Mouse (Mus musculus) heart, embryonic 12.5 days (tissue): ENCODE data around the gene Stk11. TPM values are rescaled to one million over a fixed set of nuclear protein-coding genes. Genes with fewer than 3 reads are reported as not detected.

Source experiments
- ATAC-seq: fragments of 200-750 bp; cut with Nextera tagmentation; 2 replicates; pipeline ENCODE4 v1.8.0; 2017; ENCODE audit warnings: moderate TSS enrichment, moderate library complexity; ENCODE audit not compliant: insufficient number of reproducible peaks, low FRiP score
- H3K27ac ChIP-seq: fragments of 300-500 bp; sonication (generic); 2 replicates; pipeline ENCODE4 v1.5.1; 2016; ENCODE audit warnings: mild to moderate bottlenecking, moderate library complexity; ENCODE audit not compliant: poor library complexity, severe bottlenecking
- H3K27me3 ChIP-seq: fragments of 300-500 bp; sonication (generic); replicated peaks from 2 replicates; pipeline ENCODE4 v1.6.1; 2016; ENCODE audit warnings: mild to moderate bottlenecking, moderate library complexity
- H3K36me3 ChIP-seq: fragments of 300-500 bp; sonication (generic); 2 replicates; pipeline ENCODE4 v1.6.1; 2016; ENCODE audit warnings: mild to moderate bottlenecking, moderate library complexity
- H3K4me1 ChIP-seq: fragments of 300-500 bp; sonication (generic); replicated peaks from 2 replicates; pipeline ENCODE4 v1.6.1; 2016; ENCODE audit warnings: mild to moderate bottlenecking
- H3K4me2 ChIP-seq: fragments of 300-500 bp; sonication (generic); 2 replicates; pipeline ENCODE4 v1.6.1; 2016; ENCODE audit warnings: mild to moderate bottlenecking, moderate library complexity
- H3K4me3 ChIP-seq: fragments of 300-500 bp; sonication (generic); 2 replicates; pipeline ENCODE4 v1.5.1; 2016; ENCODE audit warnings: mild to moderate bottlenecking
- H3K9ac ChIP-seq: fragments of 300-500 bp; sonication (generic); 2 replicates; pipeline ENCODE4 v1.6.1; 2016; ENCODE audit warnings: mild to moderate bottlenecking, moderate library complexity
- H3K9me3 ChIP-seq: fragments of 300-500 bp; sonication (generic); replicated peaks from 2 replicates; pipeline ENCODE4 v1.6.1; 2016; ENCODE audit warnings: mild to moderate bottlenecking, moderate library complexity
- WGBS: fragments of 180-500 bp; shearing (Covaris S2); methylation state at CpG from one replicate; pipeline ENCODE4 v1.1.7; 2016; 5-methylcytosine and 5-hydroxymethylcytosine counted together
- polyA plus RNA-seq: library from polyadenylated mRNA; unstranded; fragments of >200 nt; fragmentation: Nextera tagmentation; extraction: Ambion mirVana; gene quantifications from 2 replicates; pipeline ENCODE4 v1.2.1, GENCODE M21; 2016

The Stk11 gene
- polyA plus RNA-seq, 1 experiment from 2014 or later = 10.8 TPM

DNA sequence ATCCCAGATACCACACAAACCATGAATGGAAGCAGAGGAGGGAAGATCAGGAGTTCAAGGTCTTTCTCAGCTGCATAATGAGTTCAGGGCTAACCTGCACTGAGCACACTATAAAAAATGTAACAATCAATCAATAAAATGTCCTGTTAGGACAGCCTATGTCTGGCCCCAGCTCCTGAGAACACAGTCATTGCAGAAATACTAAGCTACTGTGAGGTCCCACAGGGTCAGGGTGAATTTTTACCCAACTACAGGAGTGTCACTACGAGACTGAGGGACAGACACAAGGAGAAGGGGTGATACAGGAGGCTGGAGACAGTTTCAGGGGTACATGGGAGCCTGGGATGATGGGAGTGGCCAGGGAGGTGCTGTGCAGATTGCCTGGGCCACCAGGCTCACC, 37.2 kb upstream of the Stk11 start:
- 94% methylated on average over 1 of the region's 1 CpGs for WGBS
- Histone ChIP-seq H3K36me3 (peaks cover 63% of the 10 kb centered on the region), H3K27ac (no peak overlapping the region), H3K4me3 (no peak overlapping the region), H3K4me1 (peaks cover 23% of the 10 kb centered on the region), H3K4me2 (no peak overlapping the region), H3K9ac (no peak overlapping the region), H3K9me3 (no peaks in the 10 kb centered on the region), H3K27me3 (no peaks in the 10 kb centered on the region)
- ATAC-seq = no peak

DNA sequence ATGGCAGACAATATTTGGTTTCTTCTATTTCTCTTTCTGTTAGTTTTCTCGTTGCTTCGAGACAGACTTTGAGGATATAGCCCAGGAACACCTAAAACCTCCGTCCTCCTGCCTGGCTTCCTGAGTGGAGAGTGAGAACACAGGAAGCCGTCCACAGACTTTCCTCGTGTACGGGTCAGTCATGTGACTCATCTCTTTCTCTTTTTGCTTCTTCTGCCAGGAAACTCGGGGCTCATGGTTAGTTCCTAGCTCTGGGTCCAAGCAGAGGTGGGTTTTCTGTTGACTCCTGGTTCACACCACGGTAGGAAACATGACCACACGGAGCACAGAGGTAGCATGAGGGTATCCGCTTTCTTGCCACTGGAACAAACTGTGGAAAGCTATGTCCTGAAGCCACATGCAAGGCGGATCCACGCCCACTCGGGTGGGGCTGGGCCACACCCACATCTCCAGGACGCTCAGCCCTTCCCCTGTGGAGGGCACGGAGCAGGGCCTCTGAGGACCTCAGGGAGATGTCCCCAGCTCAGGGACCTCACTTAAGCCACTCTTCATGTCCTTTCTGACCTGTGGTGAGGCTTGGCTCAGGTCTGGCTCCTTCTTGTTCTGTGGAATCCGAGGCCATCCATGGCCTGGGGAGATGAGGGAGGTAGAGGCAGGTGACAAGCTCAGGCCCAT, 35.1 kb upstream of the Stk11 start:
- peak; percentile 82 for ATAC-seq
- peaks cover 19% of the 10 kb centered on the region for H3K4me1 ChIP-seq
- H3K36me3 ChIP-seq = peaks cover 74% of the 10 kb centered on the region
- H3K4me3 ChIP-seq = no peak overlapping the region
- no peak overlapping the region for H3K4me2 ChIP-seq
- H3K27ac ChIP-seq = 0 out of 2 replicates have a peak overlapping the region, but pooled peaks have one; percentile 31
- 0 out of 2 replicates have a peak overlapping the region, but pooled peaks have one; percentile 25 for H3K9ac ChIP-seq
- H3K9me3 ChIP-seq = no peaks in the 10 kb centered on the region
- no peaks in the 10 kb centered on the region for H3K27me3 ChIP-seq
- 73% methylated on average over 16 of the region's 16 CpGs for WGBS

DNA sequence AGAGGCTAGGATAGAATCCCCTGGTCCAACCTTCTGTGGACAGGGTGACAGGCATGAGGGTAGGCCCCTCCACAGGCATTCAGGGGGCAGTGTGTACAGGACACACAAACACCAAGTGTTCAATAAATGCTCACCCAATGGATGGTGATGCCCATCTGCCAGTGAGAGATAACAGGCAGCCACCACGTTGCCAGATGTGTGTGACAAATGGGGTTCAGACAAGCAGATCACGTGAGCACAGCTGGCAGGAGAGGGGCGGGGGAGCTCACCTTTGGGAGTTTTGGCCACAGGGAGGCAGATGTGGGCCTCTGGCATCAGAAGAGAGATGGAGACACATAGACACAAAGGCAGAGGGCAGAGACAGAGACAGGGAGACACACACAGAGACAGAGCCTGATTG, 34.5 kb upstream of the Stk11 start:
- H3K4me1 ChIP-seq = peaks cover 17% of the 10 kb centered on the region
- H3K4me2 ChIP-seq = no peak overlapping the region
- H3K36me3 ChIP-seq = peaks cover 74% of the 10 kb centered on the region
- peak; percentile 79 for ATAC-seq
- H3K9ac ChIP-seq = 0 out of 2 replicates have a peak overlapping the region, but pooled peaks have one; percentile 25
- no peaks in the 10 kb centered on the region for H3K27me3 ChIP-seq
- H3K4me3 ChIP-seq = no peak overlapping the region
- WGBS = 82% methylated on average over 3 of the region's 3 CpGs
- no peaks in the 10 kb centered on the region for H3K9me3 ChIP-seq
- 0 out of 2 replicates have a peak overlapping the region, but pooled peaks have one; percentile 31 for H3K27ac ChIP-seq

DNA sequence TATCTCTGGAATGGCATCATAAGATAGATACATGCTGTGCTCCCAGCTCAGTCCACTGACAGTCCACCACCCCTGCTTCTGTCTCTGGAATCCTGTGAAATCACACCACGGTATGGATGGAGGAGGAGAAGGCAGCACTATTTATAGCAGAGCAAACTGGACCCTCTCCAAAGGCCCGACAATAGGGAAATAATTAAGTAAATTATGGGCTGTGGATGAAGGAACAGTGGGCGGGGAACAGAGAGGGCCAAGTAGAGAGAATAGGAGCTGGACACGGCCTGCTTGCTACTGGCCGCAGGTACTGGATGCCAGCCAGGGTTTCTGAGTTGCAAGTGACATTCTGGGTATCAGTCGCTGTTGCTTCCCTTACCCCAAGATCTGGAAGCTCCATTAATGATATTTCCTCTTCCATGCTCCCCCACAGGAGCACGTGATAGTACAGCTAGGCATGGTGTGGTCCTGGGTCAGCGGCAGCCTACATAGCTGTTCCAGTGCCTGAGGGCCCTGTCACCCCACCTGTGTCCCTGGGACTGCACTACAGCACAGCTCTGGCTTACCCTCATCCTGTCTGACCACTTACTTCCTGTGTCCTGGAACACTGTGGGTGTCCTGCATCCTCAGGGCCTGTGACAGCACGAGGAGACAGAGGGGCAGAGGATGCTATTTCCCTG, 30.7 kb upstream of the Stk11 start:
- H3K9me3 ChIP-seq = no peaks in the 10 kb centered on the region
- 0 out of 2 replicates have a peak overlapping the region, but pooled peaks have one; percentile 7 for H3K4me2 ChIP-seq
- no peak overlapping the region for H3K4me3 ChIP-seq
- H3K36me3 ChIP-seq = peaks cover 49% of the 10 kb centered on the region
- 65% methylated on average over 9 of the region's 9 CpGs for WGBS
- H3K27ac ChIP-seq = peak overlapping the region; percentile 49
- H3K27me3 ChIP-seq = no peaks in the 10 kb centered on the region
- peak overlapping the region; percentile 31 for H3K9ac ChIP-seq
- no peak for ATAC-seq
- peaks cover 34% of the 10 kb centered on the region for H3K4me1 ChIP-seq

DNA sequence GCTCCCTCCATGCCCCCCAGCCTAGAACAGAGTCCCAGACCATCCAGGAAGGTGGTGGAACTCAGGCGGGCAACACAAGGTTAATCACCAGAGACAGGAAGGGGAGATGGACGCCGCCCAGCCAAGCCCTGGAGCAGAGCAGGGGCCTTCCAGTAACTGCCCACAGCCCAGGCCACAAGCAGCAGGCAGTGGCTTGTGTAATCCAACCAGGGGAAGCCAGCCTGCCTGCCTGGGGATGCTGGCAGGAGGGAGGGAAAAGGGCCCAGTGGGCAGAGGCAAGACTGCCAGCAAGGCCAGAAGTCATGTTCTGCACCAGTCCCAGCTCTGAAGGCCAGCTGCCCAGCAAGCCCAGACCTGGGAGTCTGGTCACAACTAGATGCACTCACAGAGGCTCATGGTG, 28.8 kb upstream of the Stk11 start:
- Histone ChIP-seq H3K9ac (0 out of 2 replicates have a peak overlapping the region, but pooled peaks have one; percentile 13), H3K4me2 (no peak overlapping the region), H3K36me3 (peaks cover 33% of the 10 kb centered on the region), H3K4me1 (peaks cover 34% of the 10 kb centered on the region), H3K27ac (peak overlapping the region; percentile 20; the same call in 1 of the 2 replicates), H3K9me3 (no peaks in the 10 kb centered on the region), H3K4me3 (no peak overlapping the region), H3K27me3 (no peaks in the 10 kb centered on the region)
- 44% methylated on average over 3 of the region's 3 CpGs for WGBS
- 0 out of 2 replicates have a peak, but pooled peaks have one; percentile 17 for ATAC-seq

DNA sequence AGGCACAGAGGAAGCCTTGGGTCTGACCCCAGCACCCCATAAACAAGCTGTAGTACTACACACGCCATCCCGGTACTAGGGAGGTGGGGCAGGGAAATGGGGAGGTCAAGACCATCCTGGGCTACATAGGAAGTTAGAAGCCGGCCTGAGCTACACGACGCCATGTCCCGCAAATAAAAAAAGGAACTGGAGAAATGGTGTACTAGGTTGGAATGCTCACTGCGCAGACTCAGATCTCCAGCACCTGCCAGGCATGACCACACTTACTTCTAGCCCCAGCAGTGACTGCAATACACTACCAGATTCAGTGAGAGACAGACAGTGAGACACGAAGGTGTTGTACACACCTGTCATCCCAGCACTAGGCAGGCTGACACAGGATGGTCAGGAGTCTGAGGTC, 28.1 kb upstream of the Stk11 start:
- no peaks in the 10 kb centered on the region for H3K9me3 ChIP-seq
- WGBS = 89% methylated on average over 8 of the region's 8 CpGs
- no peak overlapping the region for H3K9ac ChIP-seq
- H3K27ac ChIP-seq = no peak overlapping the region
- no peak overlapping the region for H3K4me3 ChIP-seq
- peaks cover 39% of the 10 kb centered on the region for H3K4me1 ChIP-seq
- no peak for ATAC-seq
- no peak overlapping the region for H3K4me2 ChIP-seq
- no peaks in the 10 kb centered on the region for H3K27me3 ChIP-seq
- H3K36me3 ChIP-seq = peaks cover 27% of the 10 kb centered on the region

DNA sequence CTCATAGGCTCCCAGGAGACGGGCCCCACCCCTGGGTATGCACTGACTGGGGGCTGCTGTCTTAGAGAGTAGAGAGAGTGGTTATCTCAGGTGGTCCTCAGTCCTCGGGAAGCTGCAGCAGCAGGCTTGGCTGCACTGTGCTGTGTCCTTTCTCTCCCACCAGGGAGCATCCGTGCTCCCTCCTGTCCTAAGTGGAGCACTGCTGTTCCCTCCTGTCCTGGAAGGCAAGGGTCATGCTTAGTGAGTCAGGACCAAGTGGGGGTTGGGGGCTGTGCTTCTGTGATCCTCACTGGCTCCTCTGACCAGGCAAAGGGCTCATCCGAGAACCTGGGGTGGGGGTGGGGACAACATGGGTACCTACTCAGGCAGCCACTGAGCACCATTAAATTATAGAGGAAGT, 26.5 kb upstream of the Stk11 start:
- H3K27me3 ChIP-seq = no peaks in the 10 kb centered on the region
- peaks cover 51% of the 10 kb centered on the region for H3K4me1 ChIP-seq
- H3K9me3 ChIP-seq = no peaks in the 10 kb centered on the region
- WGBS = 38% methylated on average over 4 of the region's 4 CpGs
- no peak overlapping the region for H3K27ac ChIP-seq
- ATAC-seq = no peak
- H3K4me2 ChIP-seq = no peak overlapping the region
- no peak overlapping the region for H3K4me3 ChIP-seq
- 0 out of 2 replicates have a peak overlapping the region, but pooled peaks have one; percentile 16 for H3K9ac ChIP-seq
- H3K36me3 ChIP-seq = peaks cover 10% of the 10 kb centered on the region

DNA sequence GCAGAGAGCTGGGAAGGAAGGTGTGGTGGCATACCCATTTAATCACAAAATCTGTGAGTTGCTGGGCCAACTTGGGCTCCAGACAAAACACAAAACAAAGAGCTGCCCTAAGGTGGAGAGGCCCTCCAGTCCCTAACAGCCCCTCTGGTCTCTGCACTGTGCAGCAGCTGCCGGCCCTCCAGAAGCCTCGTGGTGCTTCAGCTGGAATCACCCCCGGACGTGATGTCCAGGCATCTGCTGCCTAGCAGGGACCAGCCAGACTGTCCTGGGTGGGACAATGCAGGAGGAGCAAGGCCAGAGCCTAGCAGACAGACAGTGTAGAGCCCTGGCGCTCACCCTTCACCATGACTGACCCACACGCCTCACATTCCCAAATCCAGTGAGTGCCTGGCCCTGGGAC, 24.1 kb upstream of the Stk11 start:
- Histone ChIP-seq H3K27ac (no peak overlapping the region), H3K4me1 (peaks cover 56% of the 10 kb centered on the region)
- WGBS = 89% methylated on average over 6 of the region's 6 CpGs

DNA sequence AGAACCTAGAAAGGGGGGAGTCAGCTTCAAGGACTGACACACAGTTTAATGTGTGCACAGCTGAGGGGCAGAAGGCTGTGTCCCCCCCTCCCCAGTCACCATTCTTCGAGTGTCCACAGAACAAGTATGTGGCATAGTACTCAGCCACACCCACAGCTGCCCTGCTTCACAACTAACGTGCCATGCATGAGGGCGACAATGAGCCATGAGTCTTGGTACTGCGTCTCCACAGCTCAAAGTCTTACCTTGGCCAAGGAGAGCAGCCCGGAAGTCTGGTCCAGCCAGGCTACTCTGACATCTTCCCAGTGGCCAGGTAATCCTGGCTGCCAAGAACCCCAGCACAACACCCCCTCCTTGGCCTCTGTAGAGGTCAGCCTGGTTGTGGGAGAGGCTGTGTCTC, 22.9 kb upstream of the Stk11 start:
- no peaks in the 10 kb centered on the region for H3K9me3 ChIP-seq
- 84% methylated on average over 5 of the region's 5 CpGs for WGBS
- H3K27me3 ChIP-seq = no peaks in the 10 kb centered on the region
- H3K9ac ChIP-seq = peak overlapping the region; percentile 11; the same call in 1 of the 2 replicates
- H3K4me2 ChIP-seq = no peak overlapping the region
- no peak overlapping the region for H3K4me3 ChIP-seq
- H3K27ac ChIP-seq = no peak overlapping the region
- H3K36me3 ChIP-seq = peaks cover 4% of the 10 kb centered on the region
- no peak for ATAC-seq
- peaks cover 59% of the 10 kb centered on the region for H3K4me1 ChIP-seq

More for the DNA sequence above, 24.1 kb upstream of the Stk11 start:
- H3K9ac ChIP-seq = no peak overlapping the region
- ATAC-seq = no peak
- no peaks in the 10 kb centered on the region for H3K27me3 ChIP-seq
- H3K4me2 ChIP-seq = no peak overlapping the region
- peaks cover 4% of the 10 kb centered on the region for H3K36me3 ChIP-seq
- no peaks in the 10 kb centered on the region for H3K9me3 ChIP-seq
- no peak overlapping the region for H3K4me3 ChIP-seq

DNA sequence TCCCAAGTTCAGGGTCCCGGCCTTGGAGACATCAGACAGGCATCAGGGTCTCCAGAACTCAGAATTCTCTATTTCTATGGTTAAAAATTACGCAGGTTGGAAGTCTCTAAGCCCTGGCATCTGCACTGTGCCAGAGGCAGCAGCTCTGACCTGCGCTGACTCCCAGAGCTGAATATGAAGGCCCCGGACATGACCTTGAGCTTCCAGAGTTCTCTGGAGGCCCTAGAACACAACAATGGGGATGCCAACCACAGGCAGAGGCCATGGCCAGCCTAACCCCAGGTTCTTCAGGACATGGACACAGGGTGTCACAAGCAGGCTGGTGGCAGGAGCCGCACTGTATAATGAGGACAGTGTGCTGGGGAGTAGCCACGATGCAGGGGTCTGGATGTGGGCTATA, 21.5 kb upstream of the Stk11 start:
- Histone ChIP-seq H3K9ac (no peak overlapping the region), H3K4me2 (no peak overlapping the region), H3K4me1 (peaks cover 68% of the 10 kb centered on the region), H3K9me3 (no peaks in the 10 kb centered on the region), H3K27me3 (no peaks in the 10 kb centered on the region), H3K36me3 (peaks cover 4% of the 10 kb centered on the region), H3K27ac (no peak overlapping the region), H3K4me3 (no peak overlapping the region)
- WGBS = 85% methylated on average over 6 of the region's 6 CpGs
- ATAC-seq = no peak

DNA sequence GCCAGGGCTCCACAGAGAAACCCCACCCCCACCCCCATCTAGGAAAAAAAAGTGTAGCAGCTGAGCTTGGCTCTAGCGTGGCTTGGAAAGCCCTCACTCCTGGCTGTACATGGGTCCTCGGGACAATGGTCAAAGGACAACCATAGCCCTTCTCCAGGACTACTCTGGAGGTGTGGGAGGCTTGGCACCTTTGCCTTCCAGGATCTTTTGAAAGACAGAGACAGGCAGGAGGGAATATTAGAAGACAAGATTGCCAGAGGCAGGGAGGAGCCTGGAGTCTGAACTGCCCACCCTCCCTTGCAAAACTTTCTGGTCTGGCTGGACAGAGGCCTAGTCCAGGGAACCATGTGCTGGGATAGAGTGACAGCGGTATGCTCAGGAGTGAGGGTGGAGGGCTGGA, 20.9 kb upstream of the Stk11 start:
- Histone ChIP-seq H3K9me3 (no peaks in the 10 kb centered on the region), H3K27me3 (no peaks in the 10 kb centered on the region), H3K36me3 (peaks cover 4% of the 10 kb centered on the region), H3K27ac (no peak overlapping the region), H3K4me3 (no peak overlapping the region), H3K4me1 (peaks cover 74% of the 10 kb centered on the region), H3K9ac (no peak overlapping the region), H3K4me2 (no peak overlapping the region)
- 76% methylated on average over 3 of the region's 3 CpGs for WGBS
- ATAC-seq = no peak
